Mouse (Mus musculus): ENCODE measurements around the gene Hectd3.

The Hectd3 gene

GRCm38 (mm10) chr4:116995131-116995797 lies at the start of gene Hectd3:
Gene Hectd3 (plus strand): TSS chr4:116995317.
- DNase-seq (ENCODE audit: low spot score in 2 of 2) = peak; percentile 65 to 66

DNA sequence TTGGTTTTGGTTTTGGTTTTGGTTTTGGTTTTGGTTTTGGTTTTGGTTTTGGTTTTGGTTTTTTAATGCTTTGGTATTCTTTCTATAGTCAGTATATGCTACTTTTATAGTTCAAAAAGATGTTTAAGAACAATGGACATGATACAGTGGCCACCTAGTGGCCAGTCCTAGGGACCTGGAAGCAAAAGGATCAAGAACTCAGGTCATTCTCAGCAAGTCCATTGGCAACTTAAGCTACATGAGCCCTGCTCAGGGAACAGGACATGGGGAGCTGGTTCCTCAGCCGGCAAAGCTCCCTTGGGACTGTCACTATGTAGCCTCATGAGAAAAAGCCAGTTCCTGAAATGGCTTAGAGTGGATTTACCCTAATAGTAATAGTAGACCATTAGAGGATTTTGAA lies 43.5 kb upstream of the Hectd3 start:
- DNase-seq (ENCODE audit: low spot score in 2 of 2) = no peak

DNA sequence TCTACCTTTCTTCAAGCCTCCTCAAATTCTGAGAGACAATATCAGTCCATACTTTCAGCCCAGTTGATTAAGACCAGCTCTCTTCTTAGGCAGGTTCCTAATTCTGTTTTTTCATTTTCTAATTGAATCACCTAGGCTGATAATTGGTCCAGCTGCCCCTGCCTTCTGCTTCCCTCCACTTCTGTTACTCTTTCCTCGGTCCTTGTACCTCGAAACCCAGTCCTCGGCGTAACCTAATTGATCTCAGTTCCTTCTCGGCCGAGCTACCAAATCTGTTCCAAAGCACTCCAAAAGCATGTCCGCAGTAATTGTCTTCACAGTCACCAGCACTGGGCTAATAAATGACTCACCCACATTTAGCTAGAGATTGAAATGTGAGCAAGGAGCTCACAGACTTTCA lies 40.2 kb upstream of the Hectd3 start:
- DNase-seq (ENCODE audit: low spot score in 2 of 2) = no peak

DNA sequence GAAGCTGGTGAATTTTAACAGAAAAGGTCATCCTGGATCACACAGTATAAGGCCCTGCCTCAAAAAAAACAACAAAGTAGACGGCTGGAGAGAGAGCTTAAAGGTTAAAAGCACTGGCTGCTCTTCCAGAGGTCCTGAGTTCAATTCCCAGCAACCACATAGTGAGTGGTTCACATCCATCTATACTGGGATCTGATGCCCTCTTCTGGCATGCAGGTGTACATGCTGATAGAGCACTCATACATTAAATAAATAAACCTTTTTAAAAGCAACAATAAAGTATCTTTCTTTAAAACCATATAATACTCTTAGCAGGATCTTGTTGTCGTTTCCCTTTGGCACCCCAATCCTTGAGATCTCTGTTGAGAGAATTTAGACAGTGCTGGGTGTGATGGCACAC lies 18.6 kb upstream of the Hectd3 start:
- no peak for DNase-seq (ENCODE audit: low spot score in 2 of 2)

- DNase-seq (ENCODE audit: low spot score in 2 of 2) = no peak
Measured at GRCm38 (mm10) chr4:116985681-116986080, 9.4 kb upstream of the Hectd3 start.

DNA sequence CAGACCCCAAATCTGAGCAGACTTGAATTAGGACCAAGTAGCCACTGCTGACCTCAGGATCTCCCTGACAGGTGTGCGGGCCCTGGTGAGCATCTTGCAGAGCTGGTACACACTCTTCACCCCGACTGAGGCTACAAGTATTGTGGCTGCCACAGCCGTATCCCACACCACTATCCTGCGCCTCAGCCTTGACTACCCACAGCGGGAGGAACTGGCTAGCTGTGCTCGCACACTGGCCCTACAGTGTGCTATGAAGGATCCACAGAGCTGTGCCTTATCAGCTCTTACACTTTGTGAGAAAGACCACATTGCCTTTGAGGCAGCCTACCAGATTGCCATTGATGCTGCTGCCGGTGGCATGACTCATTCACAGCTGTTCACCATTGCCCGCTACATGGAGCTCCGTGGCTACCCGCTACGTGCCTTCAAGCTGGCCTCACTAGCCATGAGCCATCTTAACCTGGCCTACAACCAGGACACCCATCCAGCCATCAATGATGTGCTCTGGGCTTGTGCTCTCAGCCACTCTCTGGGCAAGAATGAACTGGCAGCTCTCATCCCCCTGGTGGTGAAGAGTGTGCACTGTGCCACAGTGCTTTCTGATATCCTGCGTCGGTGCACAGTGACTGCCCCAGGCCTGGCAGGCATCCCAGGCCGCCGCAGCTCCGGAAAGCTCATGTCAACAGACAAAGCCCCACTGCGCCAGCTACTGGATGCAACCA lies 8.6 kb upstream of the Hectd3 start:
- peak; percentile 45 to 59 for DNase-seq (ENCODE audit: low spot score in 2 of 2)

GRCm38 (mm10) chr4:116987122-116987456 lies 8.0 kb upstream of the Hectd3 start:
- no peak for DNase-seq (ENCODE audit: low spot score in 2 of 2)

DNA sequence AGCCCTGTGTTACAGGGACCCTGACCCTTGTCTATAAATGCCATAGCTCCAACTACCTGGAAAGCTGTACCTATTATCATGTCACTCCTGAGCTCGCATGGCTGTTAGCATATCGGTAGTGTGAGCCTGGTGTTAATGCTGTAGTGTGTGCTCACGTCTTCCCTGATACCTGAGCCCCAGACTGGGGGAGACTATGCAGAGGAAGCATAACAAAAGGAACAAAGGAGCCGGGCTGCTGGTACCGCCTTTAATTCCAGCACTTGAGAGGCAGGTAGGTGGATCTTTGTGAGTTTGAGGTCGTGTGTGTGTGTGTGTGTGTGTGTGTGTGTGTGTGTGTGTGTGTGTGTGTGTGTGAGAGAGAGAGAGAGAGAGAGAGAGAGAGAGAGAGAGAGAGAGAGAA lies 5.4 kb upstream of the Hectd3 start:
- no peak for DNase-seq (ENCODE audit: low spot score in 2 of 2)

- peak; percentile 61 to 70 for DNase-seq (ENCODE audit: low spot score in 2 of 2)
Measured at GRCm38 (mm10) chr4:116991366-116991765, 3.8 kb upstream of the Hectd3 start.

DNA sequence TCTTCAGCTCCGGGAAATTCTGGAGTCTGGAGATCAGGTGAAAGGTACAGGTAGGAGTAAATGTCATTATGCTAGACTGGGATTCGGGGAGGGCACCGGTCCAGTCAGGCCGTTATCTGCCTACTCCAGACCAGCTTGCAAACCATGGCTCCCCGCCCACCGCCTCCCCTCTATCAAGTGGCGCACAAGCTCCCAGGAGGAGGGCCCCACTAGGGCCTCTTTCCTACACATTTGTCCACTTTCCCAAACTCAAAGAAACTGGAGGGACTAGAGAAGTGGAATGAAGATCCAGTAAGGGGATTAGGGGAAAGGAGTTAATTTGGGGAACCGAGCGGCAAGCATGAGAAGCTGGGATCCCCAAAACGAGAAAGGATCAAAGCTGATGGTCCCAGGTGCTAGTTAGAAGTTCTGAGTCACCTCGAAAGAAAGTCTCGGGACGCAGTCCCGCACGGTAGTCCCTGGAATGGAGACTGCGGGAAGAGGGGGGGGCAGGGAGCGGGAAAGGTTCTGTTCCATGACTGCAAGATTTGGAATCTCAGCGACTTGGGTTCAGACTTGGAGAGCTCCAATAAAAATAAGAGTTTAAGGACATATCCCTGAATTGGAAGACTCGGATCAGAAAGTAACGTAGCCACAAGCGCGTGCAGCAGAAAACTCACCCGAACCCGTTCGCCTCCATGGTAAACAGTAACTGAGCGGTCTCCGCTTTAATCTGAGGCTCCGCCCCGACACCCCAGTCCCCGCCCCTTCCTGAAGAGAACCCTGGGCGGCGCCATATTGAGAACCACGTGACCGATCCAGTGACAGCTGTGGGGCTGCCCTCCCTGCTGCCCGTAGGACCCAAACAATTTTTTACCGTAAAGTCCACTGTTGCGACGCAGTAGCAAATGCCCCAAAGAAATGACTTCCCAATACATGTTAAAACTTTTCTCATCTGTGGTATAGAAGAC lies 1.2 kb upstream of the Hectd3 start, which contains the start of gene Urod:
TSS of gene Urod (minus strand) at position 742 of the 950 bp plus-strand sequence.
- DNase-seq (ENCODE audit: low spot score in 2 of 2) = peak; percentile 92 to 95

- peak; percentile 23 to 30 for DNase-seq (ENCODE audit: low spot score in 2 of 2)
Measured at GRCm38 (mm10) chr4:116995798-116996135, 650 bp downstream of the Hectd3 start.

GRCm38 (mm10) chr4:116999513-117000154 lies 4.5 kb downstream of the Hectd3 start:
- DNase-seq (ENCODE audit: low spot score in 2 of 2) = no peak

GRCm38 (mm10) chr4:117001957-117002356 lies 6.8 kb downstream of the Hectd3 start:
- no peak for DNase-seq (ENCODE audit: low spot score in 2 of 2)

DNA sequence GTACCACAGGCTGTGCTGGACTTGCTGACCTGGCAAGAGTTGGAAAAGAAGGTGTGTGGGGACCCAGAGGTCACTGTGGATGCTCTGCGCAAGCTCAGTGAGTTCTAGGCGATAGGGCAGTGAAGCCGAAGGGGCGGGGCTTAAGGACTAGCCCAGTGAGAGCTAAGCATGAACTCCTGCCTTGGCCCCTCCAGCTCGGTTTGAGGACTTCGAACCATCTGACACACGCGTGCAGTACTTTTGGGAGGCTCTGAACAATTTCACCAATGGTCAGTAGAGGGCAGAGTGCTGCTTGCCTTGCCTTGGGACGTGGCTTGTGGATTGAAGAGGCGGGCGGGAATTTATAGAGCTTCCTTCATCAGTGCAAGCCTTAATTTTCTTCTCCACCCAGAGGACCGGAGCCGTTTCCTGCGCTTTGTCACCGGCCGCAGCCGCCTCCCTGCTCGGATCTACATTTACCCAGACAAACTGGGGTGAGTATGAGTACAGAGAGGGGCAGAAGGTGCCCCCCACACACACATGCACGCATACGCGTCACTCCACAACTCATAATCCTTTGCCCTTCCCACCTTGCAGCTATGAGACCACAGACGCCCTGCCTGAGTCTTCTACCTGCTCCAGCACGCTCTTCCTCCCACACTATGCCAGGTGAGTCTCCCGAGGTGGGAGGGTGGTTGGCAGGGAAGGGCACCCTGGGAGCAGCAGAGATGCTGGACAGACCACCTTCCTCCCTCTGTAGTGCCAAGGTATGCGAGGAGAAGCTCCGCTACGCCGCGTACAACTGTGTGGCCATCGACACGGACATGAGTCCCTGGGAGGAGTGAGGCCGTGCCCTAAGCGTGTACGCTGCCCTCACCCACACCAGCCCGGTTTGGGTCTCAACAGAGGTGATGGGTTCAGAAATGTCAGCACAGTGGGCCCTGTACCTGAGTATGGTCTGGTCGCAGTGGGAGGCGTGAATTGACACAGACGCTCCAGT lies 7.7 kb downstream of the Hectd3 start:
- peak; percentile 50 to 74 for DNase-seq (ENCODE audit: low spot score in 2 of 2)

- no peak for DNase-seq (ENCODE audit: low spot score in 2 of 2)
Measured at GRCm38 (mm10) chr4:117004649-117005048, 9.5 kb downstream of the Hectd3 start.

DNA sequence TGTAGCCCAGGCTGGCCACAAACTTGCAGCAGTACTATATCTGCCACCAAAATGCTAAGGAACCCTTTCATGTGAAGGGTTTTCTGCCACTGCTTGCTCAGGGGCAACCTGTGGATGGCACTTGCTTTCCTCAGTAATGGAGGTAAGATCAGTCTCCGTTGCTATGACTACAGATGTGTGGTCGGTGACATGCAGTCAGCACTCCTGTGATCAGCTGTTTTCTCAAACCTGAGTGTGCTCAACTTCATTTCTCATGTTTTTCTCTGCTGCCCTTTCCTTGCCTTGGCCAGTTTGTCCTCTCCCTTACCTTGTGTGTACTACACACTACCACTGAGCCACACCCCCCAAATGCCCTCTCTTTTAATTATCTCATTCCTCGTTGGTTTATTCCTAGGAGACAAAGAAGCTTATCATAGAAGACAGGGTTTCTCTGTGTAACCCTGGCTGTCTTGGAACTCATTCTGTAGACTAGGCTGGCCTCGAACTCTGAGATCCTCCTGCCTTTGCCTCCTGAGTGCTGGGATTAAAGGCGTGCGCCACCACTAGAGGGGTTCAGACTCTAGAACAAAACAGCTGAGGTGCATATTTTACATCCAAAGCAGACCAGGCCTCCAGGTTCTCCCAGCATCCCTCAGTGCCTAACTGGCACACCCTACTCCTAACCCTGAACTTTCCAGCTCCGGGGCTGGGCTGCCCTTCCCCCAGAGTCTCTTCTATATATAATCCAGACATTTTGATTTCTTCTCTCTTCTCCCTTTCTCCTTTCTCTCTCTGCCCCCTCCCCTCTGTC lies 10.7 kb downstream of the Hectd3 start:
- DNase-seq (ENCODE audit: low spot score in 2 of 2) = no peak

DNA sequence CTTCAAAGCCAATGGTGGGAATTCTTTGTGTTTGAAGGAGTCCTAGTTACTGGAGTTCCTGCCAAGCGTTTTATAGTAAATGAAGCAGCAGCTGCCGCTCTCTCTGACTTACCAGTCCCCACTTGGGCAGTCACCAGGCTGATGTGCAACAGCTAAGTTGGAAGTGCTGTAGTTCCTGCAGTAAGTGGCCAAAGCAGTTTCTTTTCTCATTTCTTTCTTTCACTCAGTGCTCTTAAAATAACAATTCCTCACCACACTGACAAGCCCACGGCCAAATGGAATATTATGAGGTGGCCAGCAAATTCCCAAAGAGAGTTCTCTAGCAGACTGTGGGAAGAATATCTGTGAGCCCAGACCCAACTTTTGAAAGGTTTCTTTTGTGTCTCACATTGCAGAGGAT lies 11.9 kb downstream of the Hectd3 start:
- peak in 1 of 2 experiments; percentile 41 for DNase-seq (ENCODE audit: low spot score in 2 of 2)

GRCm38 (mm10) chr4:117010231-117010630 lies 15.1 kb downstream of the Hectd3 start:
- no peak for DNase-seq (ENCODE audit: low spot score in 2 of 2)

DNA sequence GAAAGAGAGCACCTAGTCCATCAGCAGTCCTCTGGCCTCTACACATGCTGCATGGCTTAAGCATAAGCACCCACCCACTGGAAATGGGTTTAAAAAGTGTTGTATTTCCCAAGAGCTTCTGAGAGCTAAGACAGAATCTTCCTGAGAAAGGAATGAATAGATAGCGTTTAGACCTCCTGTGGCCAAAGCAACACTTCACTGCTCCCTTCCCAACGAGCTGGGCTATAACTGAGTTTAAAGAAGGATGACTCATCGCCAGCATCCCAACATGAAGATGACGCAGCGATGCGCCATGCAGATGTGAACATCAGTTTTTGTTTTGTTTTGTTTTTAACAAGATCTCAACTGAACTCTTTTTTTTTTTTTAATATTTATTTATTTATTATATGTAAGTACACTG lies 18.5 kb downstream of the Hectd3 start:
- no peak for DNase-seq (ENCODE audit: low spot score in 2 of 2)

DNA sequence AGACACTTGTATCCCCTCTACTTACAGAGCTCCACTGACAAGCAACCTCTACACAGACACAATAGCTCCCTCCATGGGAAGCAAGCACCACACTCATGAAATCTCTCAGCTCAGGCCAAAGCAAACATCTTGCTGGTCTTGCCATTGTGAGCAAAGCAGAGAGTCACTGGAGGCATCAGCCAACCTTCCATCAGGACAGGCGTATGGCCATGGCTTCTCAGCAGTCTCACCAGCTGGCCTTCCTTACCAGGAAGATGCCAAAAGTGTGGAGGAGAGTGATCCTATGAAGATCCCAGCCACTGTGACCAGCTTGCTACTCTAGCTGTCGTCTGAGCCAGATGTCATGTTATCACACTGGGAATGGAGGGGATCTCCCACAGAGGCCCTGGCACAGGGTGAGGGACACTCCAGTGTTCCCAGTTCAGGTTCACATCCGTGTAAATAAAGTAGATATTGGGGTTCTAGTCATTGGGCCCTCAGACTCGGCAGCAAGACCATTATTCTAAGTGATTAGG lies 19.8 kb downstream of the Hectd3 start:
- no peak for DNase-seq (ENCODE audit: low spot score in 2 of 2)

All from heart, adult 9 months (tissue).